Mouse (Mus musculus) cerebellum, adult 18-20 months (tissue): ENCODE measurements around the gene Rftn1.

Experiments used
- DNase-seq, 2 experiments: peaks; one replicate each; pipeline ENCODE4 v3.0.0; 2021

The Rftn1 gene

GRCm38 (mm10) chr17:50170935-50171545 lies 19.4 kb downstream of the Rftn1 start:
- DNase-seq, result no peak

GRCm38 (mm10) chr17:50169946-50170427 lies 20.5 kb downstream of the Rftn1 start:
- DNase-seq, result no peak

DNA sequence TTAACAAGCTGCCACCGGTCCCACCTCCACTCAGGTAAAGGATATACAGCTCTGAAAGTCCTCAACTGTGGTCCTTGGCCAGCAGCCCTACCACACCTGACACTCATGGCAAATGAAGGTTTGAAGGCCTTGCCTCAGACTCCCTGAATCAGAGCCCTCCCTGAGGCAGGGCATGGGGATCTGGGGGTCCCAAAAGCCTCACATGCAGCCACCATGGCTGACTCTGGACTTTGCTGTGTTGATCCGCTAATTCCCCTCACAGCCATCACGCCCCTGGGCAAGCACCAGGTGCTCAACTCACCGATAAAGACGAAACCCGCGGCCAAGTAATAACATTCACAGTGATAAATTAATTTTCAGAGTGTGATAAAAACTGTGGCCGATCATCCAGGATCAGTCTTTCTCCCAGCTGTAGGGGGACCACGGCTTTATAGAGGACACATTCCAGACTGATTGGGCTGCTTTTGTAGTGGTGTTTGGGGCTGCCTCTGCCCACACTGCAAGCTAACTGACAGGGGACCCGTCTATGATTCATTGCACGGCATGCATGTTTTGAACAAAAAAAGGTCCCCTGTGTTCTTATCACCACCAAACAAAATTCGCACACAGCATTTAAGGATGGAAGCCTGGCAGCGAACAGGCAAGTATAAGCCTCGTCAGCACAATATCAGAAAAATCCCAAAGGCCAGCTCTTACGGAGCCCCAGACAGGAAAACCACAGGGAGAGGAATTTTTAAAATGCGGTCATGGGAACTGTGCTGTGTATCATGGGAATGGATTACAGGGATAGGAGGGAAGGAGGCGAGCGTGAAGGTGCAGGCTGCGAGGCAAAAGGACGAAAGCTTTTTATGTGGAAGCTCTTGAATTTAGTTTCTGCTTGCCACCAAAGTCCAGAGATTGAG lies 29.3 kb downstream of the Rftn1 start:
- no peak for DNase-seq

DNA sequence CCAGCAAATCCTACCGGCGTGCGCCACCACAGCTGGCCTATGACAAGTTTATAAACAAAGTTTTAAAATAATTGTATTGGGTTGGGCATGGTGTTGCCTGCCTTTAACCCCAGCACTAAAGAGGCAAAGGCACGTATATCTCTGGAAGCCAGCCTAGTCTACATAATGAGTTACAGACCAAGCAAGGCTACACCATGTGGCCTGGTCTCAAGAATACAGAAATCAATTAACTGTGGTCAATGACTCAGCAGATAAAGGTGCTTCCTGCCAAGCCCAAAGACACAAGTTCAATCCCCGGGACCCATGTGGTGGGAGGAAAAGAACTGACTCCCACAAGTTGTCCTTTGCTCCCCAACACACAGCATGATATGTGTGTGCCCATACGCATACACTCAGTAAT lies 30.1 kb downstream of the Rftn1 start:
- no peak for DNase-seq

- no peak for DNase-seq
These were observed 30.7 kb downstream of the Rftn1 start for GRCm38 (mm10) chr17:50159816-50160215.

- no peak for DNase-seq
These were observed 31.9 kb downstream of the Rftn1 start for GRCm38 (mm10) chr17:50158565-50158964.

DNA sequence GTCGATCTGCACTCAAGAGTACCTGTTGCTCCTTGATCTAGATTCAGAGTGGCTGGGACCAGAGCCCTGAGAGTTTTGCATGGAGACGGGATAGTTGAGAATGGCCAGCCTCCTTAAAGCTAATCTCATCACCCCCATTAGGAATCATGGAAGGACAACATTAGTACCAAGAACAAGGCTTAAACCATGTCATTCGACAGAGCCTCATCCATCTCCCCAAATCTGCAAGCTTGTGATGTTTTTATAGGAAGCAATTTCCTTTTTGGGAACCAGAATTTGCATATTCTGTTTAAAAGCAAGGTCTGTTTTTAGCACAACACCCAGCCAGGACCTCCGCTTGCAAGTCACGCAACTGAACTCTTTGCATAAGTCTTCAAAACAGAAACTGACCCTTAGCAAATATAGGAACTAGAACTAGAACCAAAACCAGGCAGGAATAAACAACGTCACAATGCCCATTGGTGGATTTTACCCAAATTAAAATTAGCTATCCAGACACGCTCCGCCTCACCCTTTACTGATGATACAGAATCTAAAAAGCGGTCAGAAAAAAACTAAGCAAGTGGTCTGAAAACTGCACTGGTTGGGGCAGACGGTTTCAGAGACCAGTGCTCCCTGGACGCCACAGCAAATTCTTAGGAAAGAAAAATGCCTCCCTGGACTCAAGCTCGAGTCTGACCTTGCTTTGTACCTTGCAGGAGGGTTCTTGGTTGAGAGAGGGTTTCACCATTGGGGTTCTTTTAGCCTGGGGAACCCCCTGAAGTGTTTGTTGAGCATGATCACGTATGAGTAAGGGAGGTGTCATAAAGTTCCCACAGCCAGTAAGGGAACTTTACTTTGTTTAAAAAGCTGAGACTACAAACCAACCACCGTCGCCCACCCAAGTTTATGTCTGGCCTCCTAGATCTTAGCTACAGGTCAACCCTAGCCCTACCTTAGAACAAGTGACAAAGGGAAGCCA lies 33.0 kb downstream of the Rftn1 start:
- DNase-seq, result no peak

DNA sequence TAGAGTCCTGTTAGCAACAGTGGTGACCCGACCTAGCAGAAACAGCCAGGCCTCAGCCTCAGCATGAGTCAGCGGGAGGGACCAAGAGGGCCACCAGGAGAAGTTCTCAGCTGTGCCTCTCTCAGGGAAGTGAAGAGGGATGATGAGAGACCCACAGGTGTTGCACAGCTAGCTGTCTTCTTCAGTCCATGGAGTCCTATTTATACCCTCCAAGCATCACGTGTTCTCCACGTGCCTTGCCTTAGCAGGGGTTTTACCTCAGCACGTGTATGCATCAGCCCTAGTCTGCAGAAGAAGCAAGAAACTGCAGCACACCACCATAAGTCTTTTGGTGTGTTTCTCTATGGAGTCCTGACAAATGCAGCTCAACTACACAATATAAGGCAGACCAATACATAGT lies 38.4 kb downstream of the Rftn1 start:
- no peak for DNase-seq

- no peak for DNase-seq
These were observed 39.2 kb downstream of the Rftn1 start for GRCm38 (mm10) chr17:50151208-50151723.

DNA sequence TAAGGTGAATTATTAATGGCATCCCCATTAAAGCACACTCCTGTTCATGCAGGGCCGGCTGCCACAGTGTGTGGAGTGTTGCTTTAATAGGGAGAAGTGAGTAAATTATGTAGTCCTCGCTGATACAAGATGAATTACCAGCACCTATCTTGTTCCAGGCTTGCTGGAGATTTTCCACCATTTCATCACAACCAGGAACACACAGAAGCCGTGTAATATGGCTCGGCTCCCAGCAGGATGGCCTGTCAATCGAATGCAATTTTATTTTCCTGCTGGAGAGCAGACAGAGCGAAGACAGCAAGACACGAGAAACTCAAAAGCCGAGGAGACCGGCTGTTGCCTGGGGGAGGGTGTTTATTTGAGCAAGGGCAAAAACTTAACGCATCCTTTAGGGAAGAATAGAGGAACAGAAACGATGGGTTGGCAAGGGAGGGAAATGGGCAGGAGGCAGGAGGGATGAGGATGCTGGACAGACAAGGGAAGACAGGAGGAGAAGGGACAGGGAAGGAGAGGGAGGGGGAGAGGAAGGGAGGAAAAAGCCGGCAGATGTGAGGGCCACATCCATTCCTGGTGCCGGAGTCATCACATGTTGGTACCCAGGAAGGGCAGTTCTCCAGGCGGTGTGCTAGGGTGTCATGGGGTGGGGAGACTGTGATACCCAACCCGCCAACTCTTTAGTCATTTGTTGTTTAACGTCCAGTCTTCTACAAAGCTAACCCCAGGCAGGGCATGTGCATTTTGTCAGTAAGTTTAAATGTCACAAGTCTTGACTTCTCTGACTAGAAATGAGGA lies 39.9 kb downstream of the Rftn1 start:
- no peak for DNase-seq

DNA sequence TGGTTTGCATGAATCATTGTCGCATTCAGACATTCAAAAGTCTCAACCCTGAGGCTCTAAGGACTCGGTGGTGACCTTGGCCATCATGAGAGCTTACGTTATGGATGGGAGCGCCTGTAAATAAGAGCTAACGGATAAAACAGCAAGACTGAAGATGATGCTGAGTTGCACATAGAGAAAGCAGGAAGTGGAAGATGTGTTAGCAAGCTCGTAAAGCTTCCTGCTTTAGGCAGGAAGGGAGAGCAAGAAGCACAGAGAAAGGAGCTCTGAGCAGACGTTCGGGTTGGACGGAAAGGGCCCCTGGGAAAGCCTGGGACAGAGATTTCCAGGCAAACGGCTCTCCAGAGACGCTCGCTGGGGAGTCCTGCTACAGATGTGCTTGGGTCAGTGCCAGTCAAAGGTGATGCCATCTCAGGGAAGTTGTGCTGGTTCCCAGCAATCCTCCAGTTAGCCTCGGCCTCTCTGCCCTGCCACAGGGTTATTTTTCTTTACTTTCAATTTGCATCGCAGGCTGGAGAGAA lies 40.7 kb downstream of the Rftn1 start:
- no peak for DNase-seq

- DNase-seq, result no peak
These were observed 42.5 kb downstream of the Rftn1 start for GRCm38 (mm10) chr17:50147831-50148587.

GRCm38 (mm10) chr17:50143354-50143753 lies 47.1 kb downstream of the Rftn1 start:
- DNase-seq, result no peak

DNA sequence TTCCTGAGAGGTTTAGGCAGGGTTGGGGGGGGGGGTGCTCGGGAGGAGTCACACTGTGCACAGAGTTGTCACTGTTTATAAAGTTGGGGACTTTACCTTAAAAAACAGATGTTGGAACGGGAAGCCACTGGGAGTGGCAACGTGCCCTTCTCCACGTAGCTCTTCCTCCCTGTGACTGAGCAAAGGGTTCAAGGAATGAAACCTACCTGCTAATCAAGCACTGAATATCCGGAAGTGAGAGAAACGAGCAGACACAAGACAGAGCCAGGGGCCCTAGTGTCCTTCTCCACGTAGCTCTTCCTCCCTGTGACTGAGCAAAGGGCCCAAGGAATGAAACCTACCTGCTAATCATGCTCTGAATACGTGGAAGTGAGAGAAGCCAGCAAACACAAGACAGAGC lies 47.9 kb downstream of the Rftn1 start:
- DNase-seq, result no peak

GRCm38 (mm10) chr17:50142151-50142550 lies 48.3 kb downstream of the Rftn1 start:
- no peak for DNase-seq

- no peak for DNase-seq
These were observed 54.4 kb downstream of the Rftn1 start for GRCm38 (mm10) chr17:50136060-50136459.

GRCm38 (mm10) chr17:50135466-50135865 lies 55.0 kb downstream of the Rftn1 start:
- no peak for DNase-seq

DNA sequence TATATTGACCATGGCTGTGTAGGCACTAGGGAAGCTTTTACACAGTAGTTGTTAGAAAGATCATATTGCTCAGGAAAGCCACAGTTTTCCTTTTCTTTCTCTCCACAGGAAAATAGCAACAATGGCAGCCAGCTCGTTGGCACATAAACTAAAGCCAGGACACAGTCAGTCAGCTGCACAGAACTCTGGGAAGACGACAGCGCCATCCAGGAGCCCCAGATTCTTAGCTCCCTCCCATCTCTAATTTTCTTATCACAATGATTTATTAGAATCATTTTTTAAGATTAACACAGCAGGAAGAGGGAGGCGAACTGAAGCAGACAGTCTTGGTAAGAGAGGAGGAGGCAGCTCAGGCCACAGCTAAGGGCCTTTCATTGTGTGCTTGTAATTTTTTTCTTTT lies 58.8 kb downstream of the Rftn1 start:
- no peak for DNase-seq

GRCm38 (mm10) chr17:50130421-50130820 lies 60.1 kb downstream of the Rftn1 start:
- no peak for DNase-seq

DNA sequence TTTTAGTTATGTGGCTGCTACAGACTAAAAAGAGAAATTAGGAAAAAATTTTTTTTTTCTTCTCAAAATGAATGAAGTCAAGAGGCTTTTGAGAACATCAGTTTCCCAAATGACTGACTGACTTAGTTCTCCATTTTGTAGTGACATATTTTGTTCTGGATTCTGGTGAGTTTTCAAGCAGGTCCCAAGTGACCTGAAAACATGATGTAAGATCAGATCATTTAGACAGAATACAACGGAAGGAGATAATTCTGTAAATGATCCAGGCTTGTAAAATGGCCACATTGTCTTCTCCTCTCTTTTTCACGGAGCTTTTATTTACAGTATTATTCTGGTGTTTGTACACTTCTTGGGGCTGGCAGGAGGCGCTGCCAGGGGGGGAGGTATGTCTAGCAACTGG lies 62.1 kb downstream of the Rftn1 start:
- no peak for DNase-seq
